Mouse (Mus musculus) midbrain, embryonic 10.5 days (tissue): ENCODE data around the gene Gm48551. TPM values are rescaled to one million over a fixed set of nuclear protein-coding genes. Genes with fewer than 3 reads are reported as not detected.
A peak's percentile ranks its signal among the peaks of the same experiment; 100 is the strongest.

Experiments
- DNase-seq: peaks from one replicate; pipeline ENCODE4 v3.0.0-alpha.2; 2017; ENCODE audit warnings: low spot score
- H3K27ac ChIP-seq: fragments of 300-500 bp; sonication (generic); replicated peaks from 2 replicates; pipeline ENCODE4 v1.5.1; 2016; ENCODE audit warnings: mild to moderate bottlenecking
- H3K27me3 ChIP-seq: fragments of 300-500 bp; sonication (generic); 2 replicates; pipeline ENCODE4 v1.6.1; 2016; ENCODE audit warnings: low read depth, mild to moderate bottlenecking; ENCODE audit not compliant: poor library complexity, severe bottlenecking
- H3K36me3 ChIP-seq: fragments of 300-500 bp; sonication (generic); 2 replicates; pipeline ENCODE4 v1.6.1; 2016; ENCODE audit warnings: mild to moderate bottlenecking, moderate library complexity
- H3K4me1 ChIP-seq: fragments of 300-500 bp; sonication (generic); 2 replicates; pipeline ENCODE4 v1.6.1; 2016
- H3K4me3 ChIP-seq: fragments of 300-500 bp; sonication (generic); 2 replicates; pipeline ENCODE4 v1.5.1; 2016; ENCODE audit warnings: mild to moderate bottlenecking, moderate library complexity
- H3K9me3 ChIP-seq: fragments of 300-500 bp; sonication (generic); replicated peaks from 2 replicates; pipeline ENCODE4 v1.6.1; 2016; ENCODE audit warnings: mild to moderate bottlenecking
- WGBS: fragments of 180-500 bp; shearing (Covaris S2); methylation state at CpG from one replicate; pipeline ENCODE4 v1.1.7; 2016; 5-methylcytosine and 5-hydroxymethylcytosine counted together
- polyA plus RNA-seq: library from polyadenylated mRNA; unstranded; fragments of >200 nt; fragmentation: Nextera tagmentation; extraction: Ambion mirVana; gene quantifications from 2 replicates; pipeline ENCODE4 v1.2.1, GENCODE M21; 2016

Gm48551 gene
- polyA plus RNA-seq, 1 experiment from 2014 or later = 2.9 TPM

DNA sequence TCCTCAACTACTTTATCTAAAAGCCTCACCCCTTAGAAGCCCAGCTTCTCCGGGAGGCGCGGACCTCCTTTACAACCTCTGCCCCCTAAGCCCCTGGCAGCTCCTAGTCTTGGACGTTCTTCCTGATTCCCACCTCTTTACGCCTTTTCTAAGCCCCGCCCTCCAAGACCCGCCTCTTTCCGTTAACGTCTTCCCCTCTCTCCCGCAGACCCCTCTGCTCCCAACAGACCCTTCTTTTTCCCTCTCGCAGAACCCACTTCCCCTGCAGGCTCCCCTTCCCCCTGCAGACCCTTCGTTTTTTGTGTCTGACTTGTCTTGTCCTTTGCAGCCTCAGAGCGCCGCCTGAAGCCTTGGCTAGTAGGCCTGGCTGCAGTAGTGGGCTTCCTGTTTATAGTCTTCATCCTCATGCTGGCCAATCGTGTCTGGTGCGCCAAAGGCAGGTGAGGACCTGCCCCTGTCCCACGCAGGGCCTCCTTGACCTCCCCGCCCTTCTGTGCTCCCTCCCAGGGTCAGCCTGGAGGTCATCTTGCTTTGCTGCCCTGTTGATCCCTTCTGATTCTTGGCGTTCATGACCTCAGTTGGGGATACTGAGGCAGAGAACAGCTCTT is 9.3 kb downstream of the Gm48551 start:
- WGBS = 7% methylated on average over 19 of the region's 19 CpGs
- Histone ChIP-seq H3K27me3 (peaks cover 25% of the 10 kb centered on the region), H3K4me3 (peak overlapping the region; percentile 38), H3K27ac (peak overlapping the region; percentile 69), H3K9me3 (no peaks in the 10 kb centered on the region), H3K36me3 (peaks cover 20% of the 10 kb centered on the region), H3K4me1 (peaks cover 58% of the 10 kb centered on the region)
- no peak for DNase-seq

DNA sequence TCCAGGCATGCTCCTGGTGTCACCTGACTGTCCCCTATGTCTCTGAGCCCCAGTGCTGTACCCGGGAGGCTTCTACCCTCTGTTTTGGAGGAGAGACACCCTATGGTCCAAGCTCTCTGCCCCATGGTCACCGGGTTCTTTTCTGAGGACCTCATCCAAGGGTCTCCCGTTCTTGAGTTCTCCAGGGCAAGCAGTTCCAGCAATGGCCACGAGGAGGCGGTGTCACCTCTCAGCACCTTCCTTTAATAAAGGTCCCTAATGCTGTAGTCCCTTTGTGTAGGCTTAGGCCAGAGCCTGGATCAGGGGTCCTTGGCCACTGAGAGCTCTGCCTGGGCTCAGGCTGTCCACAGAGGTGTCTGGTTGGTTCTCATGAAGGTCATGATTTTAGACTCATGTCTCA is 10.9 kb downstream of the Gm48551 start:
- H3K27me3 ChIP-seq = peaks cover 36% of the 10 kb centered on the region
- DNase-seq = peak; percentile 78
- H3K4me3 ChIP-seq = no peak overlapping the region
- no peak overlapping the region for H3K27ac ChIP-seq
- peaks cover 15% of the 10 kb centered on the region; the same call in 1 of the 2 replicates for H3K36me3 ChIP-seq
- 14% methylated on average over 5 of the region's 5 CpGs for WGBS
- no peaks in the 10 kb centered on the region for H3K9me3 ChIP-seq
- H3K4me1 ChIP-seq = peaks cover 55% of the 10 kb centered on the region

DNA sequence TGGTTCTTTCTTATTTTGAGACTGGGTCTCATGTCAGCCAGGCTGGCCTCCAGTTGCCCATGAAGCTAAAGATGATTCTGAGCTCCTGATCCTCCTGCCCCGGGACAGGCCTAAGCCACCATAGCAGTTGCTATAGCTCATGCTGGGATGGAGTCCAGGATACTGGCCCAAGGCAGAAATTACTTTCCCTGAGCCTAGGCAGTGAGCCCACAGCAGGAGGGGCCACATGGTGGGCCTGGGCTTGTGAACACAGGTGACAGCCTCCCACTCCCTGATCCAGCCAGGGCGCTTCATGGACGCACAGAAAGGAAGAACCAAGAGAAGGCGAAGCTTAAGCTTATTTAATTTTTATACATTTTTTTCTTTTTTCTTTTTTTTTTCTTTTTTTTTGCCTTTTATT is 11.6 kb downstream of the Gm48551 start:
- no peak for DNase-seq
- peaks cover 57% of the 10 kb centered on the region for H3K4me1 ChIP-seq
- H3K9me3 ChIP-seq = no peaks in the 10 kb centered on the region
- no peak overlapping the region for H3K4me3 ChIP-seq
- H3K27ac ChIP-seq = 0 out of 2 replicates have a peak overlapping the region, but pooled peaks have one; percentile 28
- H3K36me3 ChIP-seq = peaks cover 14% of the 10 kb centered on the region; the same call in 1 of the 2 replicates
- 82% methylated on average over 4 of the region's 4 CpGs for WGBS
- H3K27me3 ChIP-seq = peaks cover 43% of the 10 kb centered on the region

DNA sequence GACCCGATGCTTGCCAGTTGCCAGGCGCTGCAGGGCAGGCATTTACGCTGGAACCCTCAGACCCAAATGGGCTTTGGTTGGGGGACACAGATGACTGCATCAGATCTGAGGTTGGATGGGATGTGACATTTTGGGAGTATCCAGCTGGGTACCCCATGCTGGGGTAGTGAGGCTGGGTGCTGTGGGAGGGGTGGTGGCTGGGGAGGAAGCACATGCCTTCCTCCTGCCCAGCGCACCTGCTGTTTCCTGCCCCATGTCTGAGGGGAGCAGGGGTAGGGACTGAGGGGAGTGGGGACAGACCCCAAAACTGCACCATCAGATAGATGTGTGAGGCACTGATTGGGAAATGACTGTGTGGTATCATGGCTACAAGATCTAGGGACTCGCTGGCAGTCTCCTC is 12.5 kb downstream of the Gm48551 start:
- 61% methylated on average over 5 of the region's 5 CpGs for WGBS
- Histone ChIP-seq H3K36me3 (peaks cover 8% of the 10 kb centered on the region; the same call in 1 of the 2 replicates), H3K4me1 (peaks cover 66% of the 10 kb centered on the region), H3K27me3 (peaks cover 52% of the 10 kb centered on the region), H3K27ac (peak overlapping the region; percentile 52), H3K9me3 (no peaks in the 10 kb centered on the region), H3K4me3 (no peak overlapping the region)
- no peak for DNase-seq

DNA sequence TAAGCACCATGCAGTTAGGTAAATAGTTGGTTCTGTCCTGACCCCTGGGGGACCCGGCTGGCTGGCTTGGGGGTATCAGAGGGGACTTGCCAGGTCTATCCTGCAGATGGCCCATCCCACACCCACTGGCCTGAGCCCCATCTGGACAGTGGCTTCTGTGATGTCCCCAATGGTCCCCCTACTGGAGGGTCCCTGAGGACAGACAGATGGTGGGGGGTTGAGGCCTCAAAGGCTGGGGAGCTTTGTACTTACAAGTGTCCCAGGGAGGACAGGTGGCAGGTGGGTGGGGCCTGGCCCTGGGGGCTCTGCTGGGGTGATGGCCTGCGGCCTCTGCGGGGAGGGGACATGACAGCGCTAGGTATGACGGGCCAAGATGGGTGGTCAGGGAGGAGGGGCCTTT is 15.0 kb downstream of the Gm48551 start:
- WGBS = 66% methylated on average over 5 of the region's 5 CpGs
- peaks cover 69% of the 10 kb centered on the region for H3K4me1 ChIP-seq
- peaks cover 8% of the 10 kb centered on the region; the same call in 1 of the 2 replicates for H3K36me3 ChIP-seq
- DNase-seq = no peak
- peak overlapping the region; percentile 90 for H3K27ac ChIP-seq
- no peaks in the 10 kb centered on the region for H3K9me3 ChIP-seq
- H3K4me3 ChIP-seq = no peak overlapping the region
- peaks cover 74% of the 10 kb centered on the region for H3K27me3 ChIP-seq

DNA sequence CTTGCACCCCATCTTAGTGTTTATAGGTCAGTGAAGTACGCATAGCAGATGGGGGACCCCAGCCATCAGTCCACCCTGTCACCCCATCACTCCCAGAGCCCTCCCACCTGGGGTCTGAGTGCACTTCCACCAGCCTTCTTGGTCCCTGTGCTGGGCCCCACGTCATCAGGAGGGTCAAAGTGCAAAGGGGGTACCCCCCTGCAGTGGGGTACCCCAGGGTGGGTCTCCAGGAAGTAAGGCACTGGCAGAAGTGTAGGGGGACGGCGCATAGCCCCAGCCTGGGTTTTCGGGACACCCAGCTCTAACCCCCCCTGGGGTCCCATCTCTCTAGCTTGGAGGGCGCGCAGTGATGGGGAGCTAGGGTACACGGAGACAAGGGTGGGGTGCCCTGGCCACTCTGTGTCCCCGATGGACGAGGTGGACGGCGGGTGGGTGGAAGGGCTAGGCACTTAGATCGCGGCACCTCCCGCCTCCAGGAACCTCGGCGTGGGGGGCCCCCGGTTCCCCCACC is 15.6 kb downstream of the Gm48551 start:
- H3K36me3 ChIP-seq = peaks cover 11% of the 10 kb centered on the region; the same call in 1 of the 2 replicates
- no peak overlapping the region for H3K4me3 ChIP-seq
- H3K27me3 ChIP-seq = peaks cover 80% of the 10 kb centered on the region
- 74% methylated on average over 18 of the region's 18 CpGs for WGBS
- no peak for DNase-seq
- peaks cover 74% of the 10 kb centered on the region for H3K4me1 ChIP-seq
- no peaks in the 10 kb centered on the region for H3K9me3 ChIP-seq
- peak overlapping the region; percentile 90 for H3K27ac ChIP-seq

DNA sequence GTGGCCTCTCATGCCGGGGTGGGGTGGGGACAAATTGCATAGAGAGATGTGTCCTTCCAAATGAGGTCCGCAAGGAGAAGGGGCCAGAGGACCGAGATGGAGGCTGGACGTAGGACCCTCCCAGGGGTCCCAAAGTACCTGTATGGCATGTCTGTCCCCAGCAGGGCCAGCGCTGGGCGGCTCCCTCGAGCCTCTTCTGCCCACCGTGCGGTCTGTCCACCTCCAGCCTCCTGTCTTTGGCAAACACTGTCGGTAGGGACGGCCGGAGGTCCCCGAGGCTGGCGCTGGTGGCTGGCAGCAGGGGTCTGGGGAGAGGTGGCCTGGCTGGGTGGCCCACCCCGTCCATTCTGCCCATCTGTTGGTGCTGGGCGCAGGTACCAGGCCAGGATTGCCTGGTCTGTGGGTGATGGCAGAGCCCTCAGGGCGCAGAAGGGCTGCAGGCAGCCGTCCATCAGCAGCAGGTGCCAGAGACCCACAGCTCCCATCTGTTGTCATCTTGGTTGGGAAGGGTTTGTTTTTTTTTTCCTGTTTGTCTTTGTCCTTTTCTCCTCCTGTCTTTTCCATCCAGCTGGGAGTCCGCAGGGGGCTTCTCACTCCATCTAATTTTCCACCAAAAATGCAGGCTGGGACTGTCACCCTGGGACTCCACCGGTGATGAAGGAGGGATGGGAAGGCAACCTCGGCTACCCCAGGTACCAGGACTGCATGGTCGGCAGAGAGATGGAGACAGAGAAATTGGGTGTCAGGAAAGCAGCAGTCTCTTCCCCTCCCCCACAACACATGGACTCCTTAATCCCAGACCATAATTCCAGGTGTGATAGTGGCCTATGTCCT is 16.3 kb downstream of the Gm48551 start:
- Histone ChIP-seq H3K27me3 (peaks cover 87% of the 10 kb centered on the region), H3K36me3 (peaks cover 13% of the 10 kb centered on the region; the same call in 1 of the 2 replicates), H3K9me3 (no peaks in the 10 kb centered on the region), H3K4me1 (peaks cover 74% of the 10 kb centered on the region), H3K4me3 (peak overlapping the region; percentile 41; the same call in 1 of the 2 replicates), H3K27ac (peak overlapping the region; percentile 90)
- no peak for DNase-seq
- WGBS = 39% methylated on average over 22 of the region's 22 CpGs

DNA sequence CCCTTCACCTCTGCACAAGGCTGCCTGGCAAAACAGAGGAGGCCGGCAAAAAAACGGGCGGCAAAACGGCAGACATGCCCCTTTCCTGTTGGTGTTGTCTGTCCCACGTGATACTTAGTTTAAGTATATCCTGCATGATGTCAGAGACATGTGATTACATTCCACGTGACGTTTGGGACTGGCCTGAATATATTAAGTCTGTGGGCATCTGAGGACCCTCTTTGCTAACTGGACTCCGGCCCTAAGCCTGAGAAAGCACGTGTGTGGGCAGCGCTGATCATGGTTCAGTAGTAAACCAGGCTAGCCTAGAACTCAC is 16.9 kb downstream of the Gm48551 start:
- H3K27me3 ChIP-seq = peaks cover 93% of the 10 kb centered on the region
- DNase-seq = no peak
- peak overlapping the region; percentile 41; the same call in 1 of the 2 replicates for H3K4me3 ChIP-seq
- 36% methylated on average over 10 of the region's 10 CpGs for WGBS
- H3K4me1 ChIP-seq = peaks cover 74% of the 10 kb centered on the region
- H3K27ac ChIP-seq = peak overlapping the region; percentile 90
- H3K9me3 ChIP-seq = no peaks in the 10 kb centered on the region
- H3K36me3 ChIP-seq = peaks cover 13% of the 10 kb centered on the region; the same call in 1 of the 2 replicates

DNA sequence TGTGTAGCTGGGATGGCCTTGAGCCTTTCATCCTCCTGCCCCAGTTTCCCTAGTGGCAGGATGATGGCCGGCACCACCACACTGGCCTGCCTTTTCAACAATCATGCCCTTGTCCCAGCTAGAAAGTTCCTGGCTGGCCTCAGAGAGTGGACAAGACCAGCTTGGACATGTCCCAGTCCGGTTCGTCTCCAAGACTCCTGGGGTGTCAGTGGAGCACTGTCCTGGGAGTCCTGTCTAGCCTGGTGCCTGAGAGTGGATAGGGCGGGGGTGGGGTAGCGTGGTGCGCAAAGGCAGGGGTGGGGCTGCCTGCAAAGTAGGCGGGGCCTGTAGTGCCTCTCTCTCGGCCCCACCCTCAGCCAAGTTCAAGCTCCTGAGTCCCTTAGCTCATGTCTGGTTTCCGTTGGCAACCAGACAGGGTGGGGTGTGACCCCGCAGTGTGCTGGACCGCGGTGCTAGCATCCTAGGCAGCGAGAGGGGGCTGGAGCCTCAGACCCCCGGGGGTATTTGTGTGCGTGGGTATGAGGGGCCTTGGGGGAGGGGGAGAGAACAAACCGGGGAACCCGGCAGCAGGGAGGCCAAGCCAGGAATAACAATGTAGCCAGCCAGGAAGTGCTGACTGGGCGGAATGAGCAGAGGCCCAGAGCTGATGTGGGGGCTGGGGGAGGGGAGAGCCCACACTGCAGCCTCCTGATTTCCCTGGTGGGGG is 17.4 kb downstream of the Gm48551 start:
- Histone ChIP-seq H3K9me3 (no peaks in the 10 kb centered on the region), H3K4me3 (peak overlapping the region; percentile 41), H3K36me3 (peaks cover 13% of the 10 kb centered on the region; the same call in 1 of the 2 replicates), H3K27me3 (peaks cover 93% of the 10 kb centered on the region), H3K27ac (peak overlapping the region; percentile 90), H3K4me1 (peaks cover 74% of the 10 kb centered on the region)
- WGBS = 11% methylated on average over 17 of the region's 18 CpGs
- DNase-seq = peak; percentile 77

DNA sequence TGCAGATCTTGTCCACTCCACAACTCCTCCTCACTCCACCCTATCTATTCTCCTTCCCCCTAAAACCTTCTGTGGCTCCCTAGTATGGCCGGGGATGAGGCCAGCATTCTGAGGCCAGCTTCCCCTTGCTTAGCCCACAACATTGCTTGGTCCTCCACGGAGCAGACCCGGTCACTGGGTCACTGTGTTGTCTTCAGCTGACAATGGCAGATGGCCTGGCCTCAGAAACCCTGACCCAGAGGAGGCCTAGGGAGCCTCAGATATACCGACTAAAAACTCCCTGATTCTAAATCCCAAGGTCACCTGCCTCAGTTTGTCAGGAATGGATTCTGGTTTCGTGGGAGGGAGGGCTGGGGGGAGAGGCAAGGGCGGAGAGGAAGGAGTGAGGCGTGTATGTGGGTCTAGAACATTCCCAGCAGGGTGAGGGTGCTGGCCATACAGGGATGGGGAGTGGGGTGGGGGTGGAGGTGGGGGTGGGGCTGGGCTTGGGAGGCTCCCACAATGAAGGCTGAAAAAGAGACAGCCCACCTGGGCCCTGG is 18.0 kb downstream of the Gm48551 start:
- Histone ChIP-seq H3K9me3 (no peaks in the 10 kb centered on the region), H3K27ac (peak overlapping the region; percentile 90), H3K36me3 (peaks cover 13% of the 10 kb centered on the region; the same call in 1 of the 2 replicates), H3K4me1 (peaks cover 75% of the 10 kb centered on the region), H3K27me3 (peaks cover 94% of the 10 kb centered on the region), H3K4me3 (peak overlapping the region; percentile 41)
- no peak for DNase-seq
- 26% methylated on average over 7 of the region's 7 CpGs for WGBS

DNA sequence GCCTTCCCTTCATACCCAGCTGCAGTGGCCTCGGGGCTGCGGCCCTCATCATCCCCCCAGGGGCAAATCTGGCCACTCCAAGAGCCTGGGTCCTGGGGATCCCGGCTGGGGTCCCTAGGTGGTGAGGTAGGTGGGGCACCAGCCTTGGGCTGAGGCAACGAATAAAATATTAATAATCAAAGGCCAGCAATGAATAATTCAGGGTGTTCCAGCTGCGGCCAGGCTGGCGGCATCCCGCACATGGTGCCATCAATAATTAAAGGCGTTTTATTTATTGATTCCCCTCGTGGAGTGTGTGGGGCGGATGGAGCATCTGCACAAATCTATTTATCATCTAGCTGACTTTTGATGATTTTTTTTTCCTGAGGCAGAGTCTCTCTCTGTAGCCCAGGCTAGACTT is 19.2 kb downstream of the Gm48551 start:
- peak overlapping the region; percentile 90 for H3K27ac ChIP-seq
- H3K9me3 ChIP-seq = no peaks in the 10 kb centered on the region
- H3K4me3 ChIP-seq = peak overlapping the region; percentile 41; the same call in 1 of the 2 replicates
- DNase-seq = no peak
- peaks cover 13% of the 10 kb centered on the region; the same call in 1 of the 2 replicates for H3K36me3 ChIP-seq
- peaks cover 95% of the 10 kb centered on the region for H3K27me3 ChIP-seq
- WGBS = 59% methylated on average over 10 of the region's 10 CpGs
- peaks cover 80% of the 10 kb centered on the region for H3K4me1 ChIP-seq

DNA sequence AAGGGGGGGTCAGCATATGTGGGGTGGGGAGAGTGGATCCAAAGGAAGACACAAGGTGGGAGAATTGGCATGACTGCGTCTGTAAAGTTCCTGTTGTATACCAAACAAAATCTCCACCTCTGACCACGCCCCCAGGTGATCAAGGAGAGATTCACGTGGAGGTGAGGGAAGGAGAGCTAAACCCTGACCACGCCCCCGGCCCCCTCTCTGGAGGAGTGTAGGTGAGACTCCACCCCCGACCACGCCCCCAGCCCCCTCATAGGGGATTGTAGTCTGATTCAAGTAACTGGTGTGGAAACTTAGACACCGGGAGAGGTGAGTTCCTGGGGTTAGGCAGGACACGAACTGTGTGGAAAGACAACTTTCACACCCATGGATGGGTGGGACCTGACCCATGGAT is 19.8 kb downstream of the Gm48551 start:
- DNase-seq = no peak
- no peak overlapping the region for H3K4me3 ChIP-seq
- peaks cover 85% of the 10 kb centered on the region for H3K4me1 ChIP-seq
- WGBS = 12% methylated on average over 9 of the region's 9 CpGs
- no peaks in the 10 kb centered on the region for H3K9me3 ChIP-seq
- H3K36me3 ChIP-seq = peaks cover 13% of the 10 kb centered on the region; the same call in 1 of the 2 replicates
- peaks cover 100% of the 10 kb centered on the region for H3K27me3 ChIP-seq
- no peak overlapping the region for H3K27ac ChIP-seq
